Mouse (Mus musculus): Measurements from ENCODE around the gene Nhlrc4. TPM values are rescaled to one million over a fixed set of nuclear protein-coding genes. Genes with fewer than 3 reads are reported as not detected.

Nhlrc4 gene
- 0.10 TPM in 2 replicates for polyA plus RNA-seq (2012; rRNA removed)
- polyA plus RNA-seq (2014; fragmentation: Nextera tagmentation; extraction: Ambion mirVana) = not detected in 2 replicates

DNA sequence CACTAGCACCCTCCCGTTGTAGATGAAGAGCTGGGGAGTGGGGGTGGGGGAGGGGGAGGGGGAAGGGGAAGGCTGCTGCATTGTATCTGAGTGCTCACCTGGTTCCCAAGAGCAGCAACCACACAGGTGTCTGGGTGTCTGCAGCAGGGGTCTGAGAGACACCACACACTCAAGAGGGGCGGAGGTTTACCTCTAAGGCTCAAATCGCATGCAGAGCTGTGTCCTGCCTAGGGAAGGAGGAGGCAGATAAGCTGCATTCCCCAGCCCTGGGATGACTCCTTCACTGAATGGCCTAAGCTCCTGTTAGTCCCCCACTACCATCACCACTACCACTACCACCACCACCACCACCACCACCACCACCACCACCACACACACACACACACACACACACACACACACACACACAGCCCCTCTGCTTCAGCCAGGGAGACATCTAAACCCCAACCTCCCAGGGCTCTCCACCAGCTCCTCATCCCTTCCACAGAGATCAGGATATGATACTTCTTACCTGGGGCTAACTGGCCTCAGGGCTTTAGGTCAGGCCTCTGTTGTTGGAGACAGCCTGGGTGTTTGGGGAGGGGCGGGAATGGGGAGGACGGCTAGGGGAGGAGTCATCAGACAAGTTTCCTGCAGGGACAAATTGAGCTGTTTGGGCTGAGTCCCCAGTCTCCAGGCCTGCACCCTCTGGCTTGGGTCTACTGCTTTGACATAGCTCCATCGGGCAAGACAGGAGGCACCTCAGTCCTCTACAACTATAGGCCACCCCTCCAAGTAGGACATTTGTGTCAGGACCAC lies at the start of gene Nhlrc4, which contains the start of gene Pigq:
Gene Nhlrc4, minus strand, starts transcription at position 596 of the 798 bp plus-strand sequence.
Gene Pigq, minus strand, starts transcription at position 571 of the 798 bp plus-strand sequence.
- no peaks in the 10 kb centered on the region for H3K9me3 ChIP-seq (ENCODE audit: control insufficient read depth, low read length)
- H3K9ac ChIP-seq (ENCODE audit: low read depth, low read length, severe bottlenecking) = no peak within 1 kb of the TSS
- no peak for TF ChIP-seq POLR2A (IDR thresholded peaks at IDR 0.05; ENCODE audit: borderline replicate concordance, extremely low read depth, insufficient read depth, insufficient read length)
- no peaks in the 10 kb centered on the region; the same call in 1 of the 2 replicates for H3K36me3 ChIP-seq (ENCODE audit: control insufficient read depth, insufficient read depth, low read length)
- H3K4me1 ChIP-seq (ENCODE audit: control insufficient read depth, insufficient read depth, low read length) = peaks cover 12% of the 10 kb centered on the region
- WGBS = 33% methylated on average over 6 of the region's 6 CpGs
- no peak within 1 kb of the TSS for H3K4me3 ChIP-seq (replicated peaks; ENCODE audit: low read length)
- DNase-seq (ENCODE audit: low spot score) (no peak), ATAC-seq (ENCODE audit: low FRiP score, low read depth) (no peak)
- H3K27ac ChIP-seq (replicated peaks; ENCODE audit: low read depth, low read length) = no peak within 1 kb of the TSS
- H3K4me2 ChIP-seq (replicated peaks; ENCODE audit: low read depth, low read length, severe bottlenecking) = no peak within 1 kb of the TSS
- no peaks in the 10 kb centered on the region for H3K27me3 ChIP-seq (ENCODE audit: control insufficient read depth, insufficient read depth, low read length)

DNA sequence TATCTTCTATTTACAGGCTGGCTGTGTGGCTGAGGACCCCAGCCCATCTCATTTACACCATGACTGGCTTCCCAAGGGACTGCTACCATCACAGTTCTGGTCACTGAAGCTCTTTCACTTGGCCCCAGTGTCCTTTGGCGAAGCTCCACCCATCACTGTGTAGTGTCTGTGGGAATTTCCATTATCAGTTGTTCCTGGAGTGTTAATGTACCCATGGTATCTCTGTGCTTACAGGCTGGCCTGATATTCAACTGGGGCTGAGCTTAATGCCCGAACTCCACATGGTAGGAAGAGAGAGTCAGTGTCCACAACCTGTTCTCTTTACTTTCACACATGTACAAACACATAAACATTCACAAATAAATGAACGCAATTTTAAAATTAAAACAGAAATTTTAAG lies 48.7 kb upstream of the Nhlrc4 start:
- no peak for ATAC-seq (ENCODE audit: low FRiP score, low read depth)
- no peak overlapping the region for H3K27ac ChIP-seq (replicated peaks; ENCODE audit: low read depth, low read length)
- 93% methylated on average over 3 of the region's 3 CpGs for WGBS
- H3K4me3 ChIP-seq (replicated peaks; ENCODE audit: low read length) = no peak overlapping the region
- peaks cover 75% of the 10 kb centered on the region for H3K36me3 ChIP-seq (ENCODE audit: control insufficient read depth, insufficient read depth, low read length)
- H3K9ac ChIP-seq (ENCODE audit: low read depth, low read length, severe bottlenecking) = no peak overlapping the region
- H3K9me3 ChIP-seq (ENCODE audit: control insufficient read depth, low read length) = no peaks in the 10 kb centered on the region
- no peak overlapping the region for H3K4me2 ChIP-seq (replicated peaks; ENCODE audit: low read depth, low read length, severe bottlenecking)
- no peaks in the 10 kb centered on the region for H3K4me1 ChIP-seq (ENCODE audit: control insufficient read depth, insufficient read depth, low read length)
- no peak for TF ChIP-seq POLR2A (IDR thresholded peaks at IDR 0.05; ENCODE audit: borderline replicate concordance, extremely low read depth, insufficient read depth, insufficient read length)
- DNase-seq (ENCODE audit: low spot score) = no peak
- H3K27me3 ChIP-seq (ENCODE audit: control insufficient read depth, insufficient read depth, low read length) = no peaks in the 10 kb centered on the region

DNA sequence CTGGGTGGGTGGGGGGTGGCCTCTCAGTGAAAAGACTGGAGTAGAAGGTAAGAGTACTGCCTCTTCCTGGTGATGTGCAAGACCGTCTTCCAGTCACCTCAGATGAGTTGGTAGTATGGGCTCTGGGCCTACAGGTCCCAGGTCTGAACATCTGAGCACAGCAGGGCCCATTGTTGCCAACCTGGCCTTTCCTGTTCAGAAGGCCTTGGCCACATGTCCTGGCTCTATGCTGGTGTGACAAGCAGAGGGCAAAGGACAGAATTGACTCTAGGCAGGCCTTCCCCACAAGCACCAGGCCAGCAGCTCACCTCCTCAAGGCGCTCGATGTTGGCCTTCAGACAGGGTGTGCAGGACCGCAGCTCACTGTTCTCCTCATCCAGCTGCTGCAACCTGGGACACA lies 47.5 kb upstream of the Nhlrc4 start:
- 100% methylated on average over 4 of the region's 4 CpGs for WGBS
- no peak overlapping the region for H3K4me3 ChIP-seq (replicated peaks; ENCODE audit: low read length)
- H3K4me2 ChIP-seq (replicated peaks; ENCODE audit: low read depth, low read length, severe bottlenecking) = no peak overlapping the region
- no peaks in the 10 kb centered on the region for H3K4me1 ChIP-seq (ENCODE audit: control insufficient read depth, insufficient read depth, low read length)
- H3K9ac ChIP-seq (ENCODE audit: low read depth, low read length, severe bottlenecking) = no peak overlapping the region
- DNase-seq (ENCODE audit: low spot score) = no peak
- H3K27ac ChIP-seq (replicated peaks; ENCODE audit: low read depth, low read length) = no peak overlapping the region
- H3K27me3 ChIP-seq (ENCODE audit: control insufficient read depth, insufficient read depth, low read length) = no peaks in the 10 kb centered on the region
- peaks cover 70% of the 10 kb centered on the region for H3K36me3 ChIP-seq (ENCODE audit: control insufficient read depth, insufficient read depth, low read length)
- no peak for ATAC-seq (ENCODE audit: low FRiP score, low read depth)
- no peak for TF ChIP-seq POLR2A (IDR thresholded peaks at IDR 0.05; ENCODE audit: borderline replicate concordance, extremely low read depth, insufficient read depth, insufficient read length)
- H3K9me3 ChIP-seq (ENCODE audit: control insufficient read depth, low read length) = no peaks in the 10 kb centered on the region

DNA sequence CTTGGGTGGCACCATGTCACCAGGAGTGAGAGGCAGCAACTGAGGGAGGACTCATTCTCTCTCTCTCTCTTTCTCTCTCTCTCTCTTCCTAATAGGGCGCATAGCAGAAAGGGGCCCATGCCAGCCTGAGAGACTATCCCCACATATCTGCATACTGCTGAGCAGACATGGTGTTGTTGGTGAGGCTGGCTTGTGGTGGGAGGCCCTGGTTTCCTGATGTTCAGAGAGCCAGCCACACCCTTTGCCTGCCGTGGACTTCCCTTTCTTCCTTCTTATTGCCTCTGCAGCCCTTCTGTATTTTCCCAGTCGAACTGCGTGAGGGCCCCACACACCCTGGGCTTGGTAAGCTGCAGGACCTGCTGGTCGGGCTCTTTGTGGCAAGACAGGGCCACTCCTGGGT lies 45.6 kb upstream of the Nhlrc4 start:
- H3K9me3 ChIP-seq (ENCODE audit: control insufficient read depth, low read length) = no peaks in the 10 kb centered on the region
- no peaks in the 10 kb centered on the region for H3K4me1 ChIP-seq (ENCODE audit: control insufficient read depth, insufficient read depth, low read length)
- DNase-seq (ENCODE audit: low spot score) (no peak), ATAC-seq (ENCODE audit: low FRiP score, low read depth) (no peak)
- peaks cover 59% of the 10 kb centered on the region for H3K36me3 ChIP-seq (ENCODE audit: control insufficient read depth, insufficient read depth, low read length)
- TF ChIP-seq POLR2A (IDR thresholded peaks at IDR 0.05; ENCODE audit: borderline replicate concordance, extremely low read depth, insufficient read depth, insufficient read length) = no peak
- no peaks in the 10 kb centered on the region for H3K27me3 ChIP-seq (ENCODE audit: control insufficient read depth, insufficient read depth, low read length)
- 86% methylated on average over 5 of the region's 5 CpGs for WGBS
- no peak overlapping the region for H3K4me3 ChIP-seq (replicated peaks; ENCODE audit: low read length)
- H3K27ac ChIP-seq (replicated peaks; ENCODE audit: low read depth, low read length) = no peak overlapping the region
- no peak overlapping the region for H3K4me2 ChIP-seq (replicated peaks; ENCODE audit: low read depth, low read length, severe bottlenecking)
- H3K9ac ChIP-seq (ENCODE audit: low read depth, low read length, severe bottlenecking) = no peak overlapping the region

DNA sequence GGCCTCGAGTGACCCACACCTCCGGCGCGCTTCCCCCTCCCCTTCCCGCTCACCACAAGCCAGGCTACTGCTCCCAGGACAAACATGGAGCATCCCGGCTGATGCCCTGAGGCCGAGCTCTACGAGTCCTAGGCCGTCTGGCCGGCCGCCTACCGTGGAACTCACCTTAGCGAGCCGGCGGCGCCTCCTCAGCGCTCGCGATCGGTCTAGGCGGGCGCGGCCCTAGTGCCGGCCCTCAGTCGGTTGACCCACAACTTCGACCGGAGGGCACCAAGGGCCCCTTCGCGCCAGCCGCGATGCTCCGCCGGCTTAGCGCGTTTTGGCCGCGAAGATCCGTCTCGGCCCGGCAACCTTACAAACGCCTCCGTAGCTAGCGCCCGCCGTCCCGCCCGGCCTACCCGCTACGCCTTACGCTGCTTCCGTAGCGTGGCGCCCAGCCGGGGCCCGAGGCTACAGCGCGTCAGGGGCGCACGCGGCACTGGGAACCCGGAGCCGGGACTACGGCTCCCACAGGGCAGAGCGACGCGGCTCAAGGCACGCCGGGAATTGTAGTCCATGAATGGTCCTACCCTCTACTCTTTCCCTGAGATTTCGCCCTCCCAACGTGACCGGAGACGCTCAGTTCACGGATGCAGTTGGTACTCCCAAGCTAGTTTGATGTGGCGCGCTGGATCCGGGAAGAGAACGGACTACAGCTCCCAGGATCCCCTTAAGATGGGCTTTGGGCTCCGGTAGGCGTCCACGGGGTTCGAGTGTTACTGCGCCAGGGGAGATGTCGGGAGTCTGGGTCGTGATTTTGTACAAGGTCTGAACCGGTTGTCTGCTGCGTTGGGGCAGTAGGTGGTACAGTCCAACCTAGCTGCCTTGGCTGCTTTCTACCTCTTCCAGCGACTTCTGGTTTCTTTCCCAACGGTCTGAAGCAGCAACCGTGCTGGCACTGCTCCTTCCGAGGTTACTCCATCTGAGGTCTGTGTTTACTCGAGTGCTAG lies 40.8 kb upstream of the Nhlrc4 start, which contains the start of gene Capn15:
Gene Capn15, minus strand, starts transcription at position 491 of the 989 bp plus-strand sequence.
- WGBS = under 1% methylated on average over 90 of the region's 91 CpGs

More for the DNA sequence above, 40.8 kb upstream of the Nhlrc4 start, which contains the start of gene Capn15:
- peak; percentile 63; the same call in 1 of the 2 replicates for TF ChIP-seq POLR2A (IDR thresholded peaks at IDR 0.05; ENCODE audit: borderline replicate concordance, extremely low read depth, insufficient read depth, insufficient read length)
- Histone ChIP-seq H3K4me1 (ENCODE audit: control insufficient read depth, insufficient read depth, low read length) (peaks cover 17% of the 10 kb centered on the region), H3K27ac (replicated peaks; ENCODE audit: low read depth, low read length) (peak within 1 kb of the TSS; percentile 83), H3K9me3 (ENCODE audit: control insufficient read depth, low read length) (no peaks in the 10 kb centered on the region), H3K4me3 (replicated peaks; ENCODE audit: low read length) (peak within 1 kb of the TSS; percentile 90), H3K36me3 (ENCODE audit: control insufficient read depth, insufficient read depth, low read length) (peaks cover 19% of the 10 kb centered on the region), H3K4me2 (replicated peaks; ENCODE audit: low read depth, low read length, severe bottlenecking) (peak within 1 kb of the TSS; percentile 70), H3K9ac (ENCODE audit: low read depth, low read length, severe bottlenecking) (peak within 1 kb of the TSS; percentile 89), H3K27me3 (ENCODE audit: control insufficient read depth, insufficient read depth, low read length) (no peaks in the 10 kb centered on the region)
- peak; percentile 99 for DNase-seq (ENCODE audit: low spot score)
- peak; percentile 98 for ATAC-seq (ENCODE audit: low FRiP score, low read depth)
